Mouse (Mus musculus) intestine, embryonic 14.5 days (tissue): ENCODE data around the gene Tspan12. TPM values are rescaled to one million over a fixed set of nuclear protein-coding genes. Genes with fewer than 3 reads are reported as not detected.

ENCODE experiments used
- ATAC-seq: fragments of 200-750 bp; cut with Nextera tagmentation; replicated peaks from 2 replicates; pipeline ENCODE4 v1.8.0; 2017; ENCODE audit warnings: low read depth, moderate number of reproducible peaks, moderate TSS enrichment, moderate library complexity; ENCODE audit not compliant: low FRiP score, low TSS enrichment
- DNase-seq: peaks from one replicate; pipeline ENCODE4 v3.0.0-alpha.2; 2018; ENCODE audit warnings: low spot score
- H3K27ac ChIP-seq: fragments of 300-500 bp; sonication (generic); 2 replicates; pipeline ENCODE4 v1.5.1; 2014; ENCODE audit warnings: low read depth, mild to moderate bottlenecking, control low read depth
- H3K27me3 ChIP-seq: fragments of 300-500 bp; sonication (generic); replicated peaks from 2 replicates; pipeline ENCODE4 v1.6.1; 2014; ENCODE audit warnings: low read length, control low read depth; ENCODE audit not compliant: control insufficient read depth, insufficient read depth
- H3K36me3 ChIP-seq: fragments of 300-500 bp; sonication (generic); 2 replicates; pipeline ENCODE4 v1.6.1; 2014; ENCODE audit warnings: low read length, control low read depth; ENCODE audit not compliant: control insufficient read depth, insufficient read depth
- H3K4me1 ChIP-seq: fragments of 300-500 bp; sonication (generic); replicated peaks from 2 replicates; pipeline ENCODE4 v1.6.1; 2014; ENCODE audit warnings: low read length, control low read depth, mixed read lengths; ENCODE audit not compliant: control insufficient read depth, insufficient read depth
- H3K4me2 ChIP-seq: fragments of 300-500 bp; sonication (generic); 2 replicates; pipeline ENCODE4 v1.6.1; 2014; ENCODE audit warnings: low read length
- H3K4me3 ChIP-seq: fragments of 300-500 bp; sonication (generic); 2 replicates; pipeline ENCODE4 v1.5.1; 2014; ENCODE audit warnings: low read depth, low read length, control low read depth, mixed read lengths
- H3K9ac ChIP-seq: fragments of 300-500 bp; sonication (generic); 2 replicates; pipeline ENCODE4 v1.6.1; 2014; ENCODE audit warnings: mild to moderate bottlenecking, low read length
- H3K9me3 ChIP-seq: fragments of 300-500 bp; sonication (generic); 2 replicates; pipeline ENCODE4 v1.6.1; 2016; ENCODE audit warnings: low read length, control low read depth; ENCODE audit not compliant: control insufficient read depth
- WGBS: fragments of 180-500 bp; shearing (Covaris S2); extraction: QIAGEN DNeasy Blood & Tissue Kit; methylation state at CpG from one replicate; pipeline ENCODE4 v1.1.7; 2014; 5-methylcytosine and 5-hydroxymethylcytosine counted together
- polyA plus RNA-seq: library from polyadenylated mRNA; unstranded; fragments of >200 nt; fragmentation: Nextera tagmentation; extraction: Ambion mirVana; gene quantifications from 2 replicates; pipeline ENCODE4 v1.2.1, GENCODE M21; 2014

Gene Tspan12
- polyA plus RNA-seq, 1 experiment from 2014 or later, result 109 TPM

DNA sequence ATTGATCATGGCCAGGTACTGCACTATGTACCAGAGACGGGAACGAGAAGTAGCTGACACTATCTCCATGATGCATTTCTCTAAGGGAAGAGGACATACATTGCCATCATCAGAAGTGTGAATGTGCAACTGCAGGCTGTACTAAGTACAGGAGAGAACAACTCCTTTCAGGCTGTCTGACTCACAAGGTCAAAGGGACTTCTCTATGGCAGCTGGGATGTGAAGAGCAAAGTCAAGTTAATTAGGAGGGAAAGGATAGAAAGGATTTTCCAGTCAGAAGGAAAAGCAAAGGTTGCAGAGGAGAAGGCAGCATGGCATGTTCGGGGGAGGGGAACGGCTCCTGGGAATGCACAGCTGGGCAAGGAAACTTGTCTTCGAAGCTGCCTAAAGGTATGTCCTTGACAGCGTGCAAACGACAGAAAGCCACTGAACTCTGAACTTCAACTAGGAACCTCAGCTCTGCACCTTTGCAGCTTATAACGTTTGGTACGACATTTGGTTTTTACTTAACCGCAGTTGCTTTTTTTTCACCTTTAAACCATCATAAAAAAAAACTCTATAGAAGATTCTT is 13.0 kb downstream of the Tspan12 start:
- Histone ChIP-seq H3K27me3 (no peaks in the 10 kb centered on the region), H3K36me3 (peaks cover 17% of the 10 kb centered on the region), H3K9ac (no peak overlapping the region), H3K9me3 (no peaks in the 10 kb centered on the region), H3K4me2 (no peak overlapping the region), H3K4me3 (no peak overlapping the region), H3K4me1 (peaks cover 14% of the 10 kb centered on the region), H3K27ac (no peak overlapping the region)
- ATAC-seq (no peak), DNase-seq (no peak)
- WGBS, result 42% methylated on average over 10 of the region's 10 CpGs

DNA sequence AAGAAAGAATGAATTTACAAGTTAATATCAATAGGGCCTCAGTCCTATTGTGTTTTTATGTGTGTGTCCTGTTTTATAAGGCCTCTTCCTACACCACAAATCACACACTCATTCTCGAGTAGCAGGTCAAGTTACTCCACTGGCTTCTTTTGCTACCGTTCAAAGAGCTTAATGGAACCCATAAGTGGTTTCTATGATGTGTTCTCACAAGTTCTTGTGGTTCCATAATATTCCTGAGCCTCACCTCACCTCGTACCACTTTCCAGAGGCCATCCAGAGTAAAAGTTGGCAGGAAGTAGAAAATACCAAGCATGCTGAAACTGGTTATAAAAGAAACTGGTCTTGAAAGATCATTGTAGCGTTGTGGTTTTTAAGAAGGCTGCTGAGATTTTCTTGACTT is 18.8 kb downstream of the Tspan12 start:
- H3K9me3 ChIP-seq, result no peaks in the 10 kb centered on the region
- peaks cover 38% of the 10 kb centered on the region for H3K36me3 ChIP-seq
- ATAC-seq (no peak), DNase-seq (no peak)
- no peak overlapping the region for H3K9ac ChIP-seq
- 86% methylated on average over 4 of the region's 4 CpGs for WGBS
- H3K27me3 ChIP-seq, result no peaks in the 10 kb centered on the region
- H3K27ac ChIP-seq, result no peak overlapping the region
- H3K4me1 ChIP-seq, result peaks cover 11% of the 10 kb centered on the region; the same call in 1 of the 2 replicates
- no peak overlapping the region for H3K4me3 ChIP-seq
- H3K4me2 ChIP-seq, result no peak overlapping the region

- no peak overlapping the region for H3K4me3 ChIP-seq
- peaks cover 38% of the 10 kb centered on the region for H3K36me3 ChIP-seq
- H3K4me2 ChIP-seq, result no peak overlapping the region
- ATAC-seq (no peak), DNase-seq (no peak)
- H3K9ac ChIP-seq, result no peak overlapping the region
- peaks cover 17% of the 10 kb centered on the region for H3K4me1 ChIP-seq
- WGBS, result 64% methylated on average over 3 of the region's 3 CpGs
- no peak overlapping the region for H3K27ac ChIP-seq
- no peaks in the 10 kb centered on the region for H3K27me3 ChIP-seq
- H3K9me3 ChIP-seq, result no peaks in the 10 kb centered on the region
These were observed 20.4 kb downstream of the Tspan12 start for GRCm38 (mm10) chr6:21831871-21832270.

GRCm38 (mm10) chr6:21830931-21831330 is 21.4 kb downstream of the Tspan12 start:
- H3K9ac ChIP-seq, result no peak overlapping the region
- H3K4me3 ChIP-seq, result no peak overlapping the region
- no peak overlapping the region for H3K4me2 ChIP-seq
- no peak overlapping the region for H3K27ac ChIP-seq
- no peaks in the 10 kb centered on the region for H3K27me3 ChIP-seq
- H3K4me1 ChIP-seq, result peaks cover 17% of the 10 kb centered on the region
- ATAC-seq, result no peak
- H3K36me3 ChIP-seq, result peaks cover 37% of the 10 kb centered on the region
- DNase-seq, result no peak
- WGBS, result 56% methylated on average over 6 of the region's 6 CpGs
- H3K9me3 ChIP-seq, result no peaks in the 10 kb centered on the region

GRCm38 (mm10) chr6:21829930-21830329 is 22.4 kb downstream of the Tspan12 start:
- H3K27me3 ChIP-seq, result no peaks in the 10 kb centered on the region
- peaks cover 17% of the 10 kb centered on the region for H3K4me1 ChIP-seq
- ATAC-seq, result no peak
- H3K27ac ChIP-seq, result no peak overlapping the region
- no peak overlapping the region for H3K4me2 ChIP-seq
- no peak for DNase-seq
- 31% methylated on average over 7 of the region's 7 CpGs for whole genome bisulfite sequencing
- no peaks in the 10 kb centered on the region for H3K9me3 ChIP-seq
- peaks cover 31% of the 10 kb centered on the region for H3K36me3 ChIP-seq
- H3K9ac ChIP-seq, result no peak overlapping the region
- H3K4me3 ChIP-seq, result no peak overlapping the region

DNA sequence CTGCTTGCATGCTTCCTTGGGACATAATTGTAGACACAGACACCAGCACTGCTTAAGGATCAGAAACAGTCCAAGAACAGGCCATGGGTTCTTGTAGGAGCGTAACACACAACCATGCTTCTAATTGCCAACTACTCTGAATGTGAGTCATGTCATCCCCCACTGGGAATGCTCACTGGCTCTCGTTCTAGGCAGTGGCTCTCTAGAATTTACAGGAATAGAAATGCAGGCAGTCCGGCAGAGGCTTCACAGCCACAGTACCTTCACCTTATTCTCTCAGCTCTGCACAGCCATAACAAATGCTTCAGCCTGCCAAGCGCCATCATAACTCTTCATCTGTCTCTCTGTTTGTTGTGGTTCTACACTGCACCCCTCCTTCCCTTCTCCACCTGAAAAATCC is 23.9 kb downstream of the Tspan12 start:
- peaks cover 24% of the 10 kb centered on the region for H3K4me1 ChIP-seq
- DNase-seq, result peak; percentile 59
- no peak overlapping the region for H3K4me2 ChIP-seq
- no peak overlapping the region for H3K9ac ChIP-seq
- H3K36me3 ChIP-seq, result peaks cover 17% of the 10 kb centered on the region; the same call in 1 of the 2 replicates
- H3K9me3 ChIP-seq, result no peaks in the 10 kb centered on the region
- WGBS, result 46% methylated on average over 4 of the region's 4 CpGs
- no peak overlapping the region for H3K4me3 ChIP-seq
- peak overlapping the region; percentile 34 for H3K27ac ChIP-seq
- no peaks in the 10 kb centered on the region for H3K27me3 ChIP-seq
- ATAC-seq, result no peak; the same call in 1 of the 2 replicates

GRCm38 (mm10) chr6:21828001-21828400 is 24.3 kb downstream of the Tspan12 start:
- H3K4me2 ChIP-seq, result no peak overlapping the region
- no peaks in the 10 kb centered on the region for H3K9me3 ChIP-seq
- peaks cover 12% of the 10 kb centered on the region; the same call in 1 of the 2 replicates for H3K36me3 ChIP-seq
- H3K4me1 ChIP-seq, result peaks cover 28% of the 10 kb centered on the region
- H3K27me3 ChIP-seq, result no peaks in the 10 kb centered on the region
- no peak for ATAC-seq
- H3K9ac ChIP-seq, result no peak overlapping the region
- WGBS, result 65% methylated on average over 7 of the region's 7 CpGs
- no peak for DNase-seq
- H3K4me3 ChIP-seq, result no peak overlapping the region
- peak overlapping the region; percentile 34 for H3K27ac ChIP-seq

DNA sequence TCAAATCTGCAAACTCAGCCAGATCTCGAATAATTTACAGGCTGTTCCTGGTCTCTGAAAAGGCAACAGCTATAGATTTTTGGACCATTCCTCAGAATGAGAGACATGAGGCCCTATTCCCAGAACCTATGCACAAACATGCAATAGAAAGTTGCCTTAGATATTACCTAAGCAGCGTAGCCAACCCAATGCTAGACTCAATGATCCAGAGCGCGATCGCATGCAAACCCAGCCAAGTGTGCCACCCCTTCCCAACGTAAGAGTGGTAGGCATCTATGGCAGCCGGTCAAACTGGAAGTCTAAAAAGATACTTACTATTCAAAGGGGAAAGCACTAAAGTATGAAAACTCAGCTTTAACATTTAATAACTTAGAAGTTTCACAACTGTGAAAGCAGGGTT is 28.6 kb downstream of the Tspan12 start:
- peak overlapping the region; percentile 26 for H3K4me2 ChIP-seq
- H3K27ac ChIP-seq, result peak overlapping the region; percentile 54
- peaks cover 7% of the 10 kb centered on the region; the same call in 1 of the 2 replicates for H3K36me3 ChIP-seq
- ATAC-seq, result no peak
- no peaks in the 10 kb centered on the region for H3K27me3 ChIP-seq
- H3K4me3 ChIP-seq, result no peak overlapping the region
- no peak overlapping the region for H3K9ac ChIP-seq
- peaks cover 27% of the 10 kb centered on the region for H3K4me1 ChIP-seq
- H3K9me3 ChIP-seq, result no peaks in the 10 kb centered on the region
- no peak for DNase-seq
- 62% methylated on average over 7 of the region's 7 CpGs for WGBS

DNA sequence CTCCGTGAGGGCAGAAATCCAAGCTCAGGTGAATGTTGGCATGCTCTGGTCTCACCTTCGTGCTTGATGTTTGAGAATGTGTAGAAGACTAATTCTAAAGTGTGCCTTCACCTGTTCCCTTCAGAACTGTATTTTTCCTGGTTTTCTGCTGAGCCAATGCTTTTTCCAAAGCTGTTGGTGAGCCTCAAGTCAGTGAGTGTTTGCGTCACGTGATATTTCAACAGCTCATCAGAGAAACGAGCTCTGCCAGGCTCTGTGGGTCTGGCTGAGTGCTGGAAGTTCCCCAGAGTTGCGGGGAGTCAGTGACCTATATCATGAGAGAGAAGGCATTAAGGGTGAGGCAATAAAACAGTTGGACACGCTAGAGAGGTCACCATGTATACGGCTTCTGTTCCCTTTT is 29.0 kb downstream of the Tspan12 start:
- Histone ChIP-seq H3K9ac (no peak overlapping the region), H3K4me2 (peak overlapping the region; percentile 26), H3K9me3 (no peaks in the 10 kb centered on the region), H3K27me3 (no peaks in the 10 kb centered on the region), H3K4me3 (no peak overlapping the region), H3K4me1 (peaks cover 27% of the 10 kb centered on the region), H3K36me3 (peaks cover 7% of the 10 kb centered on the region; the same call in 1 of the 2 replicates), H3K27ac (peak overlapping the region; percentile 54)
- 22% methylated on average over 8 of the region's 8 CpGs for WGBS
- peak; percentile 51 for ATAC-seq
- peak; percentile 67 for DNase-seq
